Comparison of ENCODE assay signal across 11 mouse cellular contexts in the genomic region with DNA sequence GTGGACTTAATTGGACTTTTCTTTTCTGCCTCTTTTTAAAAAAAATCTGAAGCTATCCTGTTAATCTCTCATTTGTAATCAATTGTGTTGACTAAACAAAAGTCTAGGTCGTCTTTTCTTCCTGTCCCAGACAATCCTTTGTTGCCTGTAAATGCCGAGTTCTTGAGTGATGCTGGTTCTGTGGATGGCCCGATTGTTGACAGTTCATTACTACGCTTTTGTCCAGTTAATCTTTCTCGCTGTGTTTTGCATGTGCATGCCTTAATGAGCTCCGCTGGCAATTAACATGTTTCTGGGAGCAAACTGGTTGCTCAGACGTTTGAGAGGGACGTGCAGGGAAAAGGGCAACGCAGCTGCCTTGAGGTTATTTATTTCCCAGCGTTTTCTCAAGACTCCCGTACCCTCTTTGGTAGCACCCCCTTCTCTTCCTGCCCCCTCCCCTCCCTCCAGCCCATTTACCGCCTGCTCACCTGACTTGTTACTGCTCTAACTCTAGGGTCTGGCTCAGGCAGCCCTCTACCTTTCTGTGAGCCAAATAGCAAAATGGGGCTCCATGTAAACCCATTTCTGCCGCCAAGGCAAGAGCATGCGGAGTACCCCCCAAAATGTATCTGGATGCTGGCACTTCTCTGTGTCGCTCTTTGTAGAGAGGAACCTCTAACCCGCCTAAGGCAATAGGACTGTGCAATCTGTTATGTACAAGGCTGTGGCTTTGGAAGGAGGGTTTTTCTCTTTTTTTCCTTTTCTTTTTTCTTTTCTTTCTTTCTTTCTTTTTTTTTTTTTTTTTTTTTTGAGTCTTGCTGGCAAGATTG. TPM values are rescaled to one million over a fixed set of nuclear protein-coding genes. Genes with fewer than 3 reads are reported as not detected.
DNase-seq lines count a peak whose midpoint lies in the region; ATAC-seq lines count a peak whose summit lies in the region.
"Had no signal": no experiment of that assay in that cellular context is flagged by ENCODE, and none has a peak within 500 bp of the region (broad histone marks: within the 10 kb centered on the region; RNA-seq: fewer than 3 reads in every experiment).

No protein-coding gene starts in this region.

- peak overlapping the region; percentile 36 for H3K4me2 ChIP-seq in forebrain, embryonic 15.5 days (replicated peaks)
- no peak overlapping the region for H3K4me2 ChIP-seq in midbrain, embryonic 12.5 days (replicated peaks)

- H3K4me1 ChIP-seq in forebrain, embryonic 15.5 days = peaks cover 49% of the 10 kb centered on the region
- H3K4me1 ChIP-seq in midbrain, embryonic 12.5 days = peaks cover 21% of the 10 kb centered on the region

- H3K4me3 ChIP-seq in forebrain, embryonic 15.5 days = peak overlapping the region; percentile 9; the same call in 1 of the 2 replicates
- no peak overlapping the region for H3K4me3 ChIP-seq in midbrain, embryonic 12.5 days

- H3K9me3 ChIP-seq in forebrain, embryonic 15.5 days = no peaks in the 10 kb centered on the region
- no peaks in the 10 kb centered on the region for H3K9me3 ChIP-seq in midbrain, embryonic 12.5 days

- peak; percentile 45 to 70 for DNase-seq in right cerebral cortex, postnatal 10 days (ENCODE audit: low spot score in 2 of 2)
- DNase-seq in right cerebral cortex, postnatal 36 days (ENCODE audit: low spot score in 2 of 2) = no peak
- DNase-seq in right cerebral cortex, postnatal 25 days = no peak
- DNase-seq in ovary, adult 18-20 months (ENCODE audit: low spot score) = no peak
- no peak for DNase-seq in ovary, postnatal 14 days (ENCODE audit: low spot score)
- DNase-seq in cerebellum, postnatal 36 days = no peak
- DNase-seq: cerebellum, adult 11-12 months; kidney, adult 8-10 months; liver, postnatal 0 days had no signal

- H3K9ac ChIP-seq in forebrain, embryonic 15.5 days (replicated peaks) = peak overlapping the region; percentile 26
- H3K9ac ChIP-seq in midbrain, embryonic 12.5 days (replicated peaks) = no peak overlapping the region
- H3K9ac ChIP-seq: liver, postnatal 0 days had no signal

- 1% methylated on average over 16 of the region's 16 CpGs for WGBS in forebrain, embryonic 15.5 days
- WGBS in midbrain, embryonic 12.5 days = 2% methylated on average over 16 of the region's 16 CpGs

- peak; percentile 83 for ATAC-seq in forebrain, embryonic 15.5 days (replicated peaks)
- peak; percentile 62 for ATAC-seq in midbrain, embryonic 12.5 days (ENCODE audit: low FRiP score, low read depth)
- ATAC-seq: liver, postnatal 0 days had no signal

- H3K27ac ChIP-seq in forebrain, embryonic 15.5 days (replicated peaks) = peak overlapping the region; percentile 95
- H3K27ac ChIP-seq in midbrain, embryonic 12.5 days (replicated peaks) = no peak overlapping the region

- no peaks in the 10 kb centered on the region for H3K36me3 ChIP-seq in forebrain, embryonic 15.5 days
- H3K36me3 ChIP-seq in midbrain, embryonic 12.5 days = no peaks in the 10 kb centered on the region

- H3K27me3 ChIP-seq in forebrain, embryonic 15.5 days = peaks cover 24% of the 10 kb centered on the region
- H3K27me3 ChIP-seq in midbrain, embryonic 12.5 days = peaks cover 97% of the 10 kb centered on the region

RNA-seq across cellular contexts. Expression of a gene that starts 9.8 kb away (rescaled TPM):
- polyA plus RNA-seq in forebrain, embryonic 15.5 days (2015; fragmentation: Nextera tagmentation; extraction: Ambion mirVana) = 90.9 and 94.3 TPM in 2 replicates
- polyA plus RNA-seq in midbrain, embryonic 12.5 days (2016; fragmentation: Nextera tagmentation; extraction: Ambion mirVana) = 2.9 and 7.7 TPM in 2 replicates
- polyA plus RNA-seq: liver, postnatal 0 days had no signal

RNA-seq across cellular contexts. Expression of a gene that starts 54.2 kb away (rescaled TPM):
- polyA plus RNA-seq in forebrain, embryonic 15.5 days (2015; fragmentation: Nextera tagmentation; extraction: Ambion mirVana) = 44.9 and 48.7 TPM in 2 replicates
- 27.9 and 29.7 TPM in 2 replicates for polyA plus RNA-seq in midbrain, embryonic 12.5 days (2016; fragmentation: Nextera tagmentation; extraction: Ambion mirVana)

RNA-seq across cellular contexts. Expression of a gene that starts 54.4 kb away (rescaled TPM):
- 0.17 TPM in 2 replicates for polyA plus RNA-seq in forebrain, embryonic 15.5 days (2015; fragmentation: Nextera tagmentation; extraction: Ambion mirVana)
- 0.08 and 0.10 TPM in 2 replicates for polyA plus RNA-seq in midbrain, embryonic 12.5 days (2016; fragmentation: Nextera tagmentation; extraction: Ambion mirVana)

Comparison
In these comparisons a context has a peak if more than half of its experiments do, and no peak if none do; other contexts are left out.
1. DNase-seq: peak in right cerebral cortex, postnatal 10 days (2 of 2); none in right cerebral cortex, postnatal 36 days (0 of 2), right cerebral cortex, postnatal 25 days (single experiment), ovary, adult 18-20 months (single experiment), ovary, postnatal 14 days (single experiment) and cerebellum, postnatal 36 days (0 of 2).
2. RNA of a gene that starts 9.8 kb away (polyA plus RNA-seq): 90.9 to 94.3 TPM in forebrain, embryonic 15.5 days; 2.9 to 7.7 TPM in midbrain, embryonic 12.5 days; every median in the first group is over 10 times any median in the second.